Mouse (Mus musculus) thymus, adult 2 months (tissue): ENCODE data around the gene Ccdc134.

Experiments used
- CTCF ChIP-seq: fragments of 200-500 bp; IDR thresholded peaks from 2 replicates; pipeline ENCODE4 v1.5.1; 2012; ENCODE audit warnings: mild to moderate bottlenecking, control low read depth, low read length, moderate library complexity, borderline replicate concordance; ENCODE audit not compliant: control insufficient read depth, poor library complexity, insufficient read depth; ENCODE audit errors: extremely low read depth
- POLR2A ChIP-seq: fragments of 200-500 bp; IDR thresholded peaks from 2 replicates; pipeline ENCODE4 v1.6.1; 2012; ENCODE audit warnings: mild to moderate bottlenecking, low read length, control low read depth, moderate library complexity; ENCODE audit not compliant: control insufficient read depth, poor library complexity, insufficient read depth; ENCODE audit errors: extremely low read depth

- TF ChIP-seq CTCF, result no peak
- no peak for TF ChIP-seq POLR2A
These were observed 56.9 kb downstream of the Ccdc134 start for GRCm38 (mm10) chr15:82184656-82185055.
